Mouse (Mus musculus) retina, embryonic 14.5 days (tissue): Measurements from ENCODE around the gene Ago4.

Experiments
- DNase-seq: peaks from one replicate; pipeline ENCODE4 v3.0.0-alpha.2; 2015; ENCODE audit warnings: low spot score

Ago4 gene

GRCm38 (mm10) chr4:126512308-126513066 lies 20.8 kb downstream of the Ago4 start:
- no peak for DNase-seq

- no peak for DNase-seq
Measured at GRCm38 (mm10) chr4:126511013-126511412, 22.3 kb downstream of the Ago4 start.

- DNase-seq: no peak
Measured at GRCm38 (mm10) chr4:126509072-126509471, 24.2 kb downstream of the Ago4 start.

- no peak for DNase-seq
Measured at GRCm38 (mm10) chr4:126508110-126508899, 25.0 kb downstream of the Ago4 start.

- no peak for DNase-seq
Measured at GRCm38 (mm10) chr4:126502977-126503309, 30.3 kb downstream of the Ago4 start.

GRCm38 (mm10) chr4:126502141-126502976 lies 30.9 kb downstream of the Ago4 start:
- DNase-seq: no peak

GRCm38 (mm10) chr4:126498601-126499000 lies 34.7 kb downstream of the Ago4 start:
- no peak for DNase-seq

- no peak for DNase-seq
Measured at GRCm38 (mm10) chr4:126496963-126497362, 36.3 kb downstream of the Ago4 start.

GRCm38 (mm10) chr4:126495942-126496790 lies 37.1 kb downstream of the Ago4 start:
- no peak for DNase-seq

GRCm38 (mm10) chr4:126495453-126495852 lies 37.8 kb downstream of the Ago4 start:
- DNase-seq: no peak

GRCm38 (mm10) chr4:126493416-126493815 lies 39.9 kb downstream of the Ago4 start:
- no peak for DNase-seq

GRCm38 (mm10) chr4:126491977-126492376 lies 41.3 kb downstream of the Ago4 start:
- DNase-seq: no peak

- DNase-seq: no peak
Measured at GRCm38 (mm10) chr4:126490726-126491125, 42.5 kb downstream of the Ago4 start.

- no peak for DNase-seq
Measured at GRCm38 (mm10) chr4:126489811-126490210, 43.5 kb downstream of the Ago4 start.

GRCm38 (mm10) chr4:126486217-126486616 lies 47.1 kb downstream of the Ago4 start:
- DNase-seq: no peak

GRCm38 (mm10) chr4:126485065-126485464 lies 48.2 kb downstream of the Ago4 start:
- no peak for DNase-seq

GRCm38 (mm10) chr4:126483874-126484273 lies 49.4 kb downstream of the Ago4 start:
- no peak for DNase-seq

- no peak for DNase-seq
Measured at GRCm38 (mm10) chr4:126482951-126483350, 50.3 kb downstream of the Ago4 start.

GRCm38 (mm10) chr4:126481461-126481860 lies 51.8 kb downstream of the Ago4 start:
- DNase-seq: no peak

- DNase-seq: no peak
Measured at GRCm38 (mm10) chr4:126480288-126480687, 53.0 kb downstream of the Ago4 start.

- DNase-seq: no peak
Measured at GRCm38 (mm10) chr4:126473031-126473430, 60.2 kb downstream of the Ago4 start.

GRCm38 (mm10) chr4:126469334-126469733 lies 63.9 kb downstream of the Ago4 start:
- no peak for DNase-seq
